Mouse (Mus musculus) pancreas, adult 10 weeks (tissue): ENCODE results near the gene 4933434E20Rik. TPM values are rescaled to one million over a fixed set of nuclear protein-coding genes. Genes with fewer than 3 reads are reported as not detected.

Experiments used
- polyA plus RNA-seq: library from polyadenylated mRNA; stranded (reverse); fragments of 350-450 nt; fragmentation: Illumina TruSeq; extraction: RNeasy Lipid Tissue Mini Kit (QIAGEN cat#74804); gene quantifications from one replicate; pipeline ENCODE4 v1.2.3, GENCODE M21; 2015; ENCODE audit warnings: low read depth, low replicate concordance; ENCODE audit not compliant: insufficient read depth

4933434E20Rik gene
- 22.4 TPM for polyA plus RNA-seq

GRCm38 (mm10) chr3:90051441-90052350 is at the start of gene 4933434E20Rik:
4933434E20Rik (plus strand) TSS chr3:90051636.

GRCm38 (mm10) chr3:90052351-90053241 is 1.2 kb downstream of the 4933434E20Rik start, which contains the start of gene Ubap2l:
Ubap2l (minus strand) TSS chr3:90052628.

GRCm38 (mm10) chr3:90072294-90072693 is 20.9 kb downstream of the 4933434E20Rik start, which contains the start of gene Tpm3:
Tpm3 (plus strand) TSS chr3:90072649.

GRCm38 (mm10) chr3:90103938-90104337 is 52.5 kb downstream of the 4933434E20Rik start, which contains the start of gene Nup210l:
Nup210l (plus strand) TSS chr3:90104132.

Other genes starting within 250 kb of the 4933434E20Rik start
- gene She, start 220.3 kb upstream of the 4933434E20Rik start, polyA plus RNA-seq: 6.4 TPM
- 4.7 TPM for gene Il6ra, start 138.4 kb upstream of the 4933434E20Rik start, polyA plus RNA-seq
- 10.9 TPM for gene Atp8b2, start 88.1 kb upstream of the 4933434E20Rik start, polyA plus RNA-seq
- 32.6 TPM for gene Hax1, start 52.9 kb upstream of the 4933434E20Rik start, polyA plus RNA-seq
- 20.0 TPM for gene Ubap2l, start 992 bp downstream of the 4933434E20Rik start, polyA plus RNA-seq
- 51.9 TPM for gene Tpm3, start 21.0 kb downstream of the 4933434E20Rik start, polyA plus RNA-seq
- gene Nup210l, start 52.5 kb downstream of the 4933434E20Rik start, polyA plus RNA-seq: not detected
- gene Rps27, start 162.0 kb downstream of the 4933434E20Rik start, polyA plus RNA-seq: 1,024 TPM
- gene Rab13, start 162.1 kb downstream of the 4933434E20Rik start, polyA plus RNA-seq: 3.2 TPM
- 60.7 TPM for gene Jtb, start 180.0 kb downstream of the 4933434E20Rik start, polyA plus RNA-seq
- not detected for gene Creb3l4, start 191.9 kb downstream of the 4933434E20Rik start, polyA plus RNA-seq
- gene Slc39a1, start 196.5 kb downstream of the 4933434E20Rik start, polyA plus RNA-seq: 13.2 TPM
- gene Crtc2, start 202.5 kb downstream of the 4933434E20Rik start, polyA plus RNA-seq: 9.5 TPM
- 3.7 TPM for gene Dennd4b, start 213.5 kb downstream of the 4933434E20Rik start, polyA plus RNA-seq
- 3.5 TPM for gene Gatad2b, start 241.5 kb downstream of the 4933434E20Rik start, polyA plus RNA-seq